Comparison of ENCODE assay signal across 21 mouse cellular contexts in genomic region chr5:143038794-143039193, GRCm38 (mm10).
A peak's percentile ranks its signal among the peaks of the same experiment; 100 is the strongest.
DNase-seq lines count a peak whose midpoint lies in the region; ATAC-seq lines count a peak whose summit lies in the region.
"Had no signal": no experiment of that assay in that cellular context is flagged by ENCODE, and none has a peak within 500 bp of the region (broad histone marks: within the 10 kb centered on the region; RNA-seq: fewer than 3 reads in every experiment).

No protein-coding gene starts in this region.

- WGBS in embryonic facial prominence, embryonic 13.5 days, result 79% methylated on average over 4 of the region's 4 CpGs
- WGBS in embryonic facial prominence, embryonic 10.5 days, result 83% methylated on average over 4 of the region's 4 CpGs
- 43% methylated on average over 4 of the region's 4 CpGs for WGBS in liver, embryonic 15.5 days (ENCODE audit: insufficient replicate concordance)

- ATAC-seq in embryonic facial prominence, embryonic 13.5 days (ENCODE audit: insufficient number of reproducible peaks, insufficient read depth, low FRiP score, low TSS enrichment, low read depth), result no peak
- no peak for ATAC-seq in liver, embryonic 15.5 days (ENCODE audit: insufficient read depth)
- ATAC-seq: forebrain, embryonic 15.5 days; intestine, postnatal 0 days; Patski had no signal

- H3K9ac ChIP-seq in embryonic facial prominence, embryonic 13.5 days, result 0 out of 2 replicates have a peak overlapping the region, but pooled peaks have one; percentile 4
- H3K9ac ChIP-seq in liver, embryonic 15.5 days, result no peak overlapping the region
- H3K9ac ChIP-seq: forebrain, embryonic 15.5 days; hindbrain, embryonic 14.5 days; lung, embryonic 15.5 days had no signal

- DNase-seq in embryonic facial prominence, embryonic 10.5 days (ENCODE audit: low spot score), result no peak
- DNase-seq in spleen, postnatal 36 days (ENCODE audit: low spot score in 2 of 2), result peak; percentile 48 to 65
- DNase-seq in spleen, adult 12 weeks (ENCODE audit: low spot score), result no peak
- DNase-seq in testis, postnatal 10 days (ENCODE audit: low spot score), result no peak
- DNase-seq in gastrocnemius, adult 18-20 months (ENCODE audit: low spot score), result no peak
- no peak for DNase-seq in adrenal gland, adult 2 months
- DNase-seq: cerebellum, adult 2 months; gastrocnemius, adult 2 months; heart, adult 18-20 months; heart, postnatal 10 days; kidney, postnatal 14 days; thymus, postnatal 14 days had no signal

- H3K27me3 ChIP-seq in embryonic facial prominence, embryonic 13.5 days, result no peaks in the 10 kb centered on the region
- no peaks in the 10 kb centered on the region for H3K27me3 ChIP-seq in embryonic facial prominence, embryonic 10.5 days (replicated peaks; ENCODE audit: low read depth, poor library complexity, severe bottlenecking)
- no peaks in the 10 kb centered on the region for H3K27me3 ChIP-seq in liver, embryonic 15.5 days
- H3K27me3 ChIP-seq: forebrain, embryonic 15.5 days; lung, embryonic 15.5 days; megakaryocyte, embryonic 14.5 days; Patski had no signal

- peaks cover 26% of the 10 kb centered on the region for H3K36me3 ChIP-seq in embryonic facial prominence, embryonic 13.5 days
- H3K36me3 ChIP-seq in embryonic facial prominence, embryonic 10.5 days (replicated peaks), result peaks cover 43% of the 10 kb centered on the region
- peaks cover 47% of the 10 kb centered on the region for H3K36me3 ChIP-seq in liver, embryonic 15.5 days (replicated peaks)

- no peak overlapping the region for H3K27ac ChIP-seq in embryonic facial prominence, embryonic 13.5 days
- H3K27ac ChIP-seq in embryonic facial prominence, embryonic 10.5 days (replicated peaks), result no peak overlapping the region
- peak overlapping the region; percentile 74 for H3K27ac ChIP-seq in liver, embryonic 15.5 days (replicated peaks)
- H3K27ac ChIP-seq: forebrain, embryonic 15.5 days; gastrocnemius, adult 2 months; hindbrain, embryonic 14.5 days; lung, embryonic 15.5 days had no signal

- no peak overlapping the region for H3K4me3 ChIP-seq in embryonic facial prominence, embryonic 13.5 days
- H3K4me3 ChIP-seq in embryonic facial prominence, embryonic 10.5 days, result no peak overlapping the region
- no peak overlapping the region for H3K4me3 ChIP-seq in liver, embryonic 15.5 days (replicated peaks)
- H3K4me3 ChIP-seq: erythroblast, embryonic 14.5 days; forebrain, embryonic 15.5 days; gastrocnemius, adult 2 months; lung, embryonic 15.5 days; megakaryocyte, embryonic 14.5 days had no signal

- no peaks in the 10 kb centered on the region for H3K9me3 ChIP-seq in embryonic facial prominence, embryonic 13.5 days
- H3K9me3 ChIP-seq in embryonic facial prominence, embryonic 10.5 days, result no peaks in the 10 kb centered on the region
- no peaks in the 10 kb centered on the region for H3K9me3 ChIP-seq in liver, embryonic 15.5 days (replicated peaks)
- H3K9me3 ChIP-seq: forebrain, embryonic 15.5 days; lung, embryonic 15.5 days; megakaryocyte, embryonic 14.5 days had no signal

- H3K4me1 ChIP-seq in embryonic facial prominence, embryonic 13.5 days, result 0 out of 2 replicates have a peak, but pooled peaks cover 5% of the 10 kb centered on the region
- H3K4me1 ChIP-seq in embryonic facial prominence, embryonic 10.5 days, result peaks cover 5% of the 10 kb centered on the region; the same call in 1 of the 2 replicates
- H3K4me1 ChIP-seq in liver, embryonic 15.5 days (replicated peaks), result peaks cover 48% of the 10 kb centered on the region
- H3K4me1 ChIP-seq: forebrain, embryonic 15.5 days; lung, embryonic 15.5 days had no signal

- H3K4me2 ChIP-seq in embryonic facial prominence, embryonic 13.5 days, result no peak overlapping the region
- no peak overlapping the region for H3K4me2 ChIP-seq in liver, embryonic 15.5 days
- H3K4me2 ChIP-seq: forebrain, embryonic 15.5 days; hindbrain, embryonic 14.5 days; lung, embryonic 15.5 days had no signal

Comparison
In these comparisons a context has a peak if more than half of its experiments do, and no peak if none do; other contexts are left out.
1. DNase-seq: peak in spleen, postnatal 36 days (2 of 2); none in embryonic facial prominence, embryonic 10.5 days (single experiment), spleen, adult 12 weeks (single experiment), testis, postnatal 10 days (single experiment), gastrocnemius, adult 18-20 months (single experiment) and adrenal gland, adult 2 months (single experiment).